Mouse (Mus musculus): ENCODE measurements around the gene Slc9a4.
A peak's percentile ranks its signal among the peaks of the same experiment; 100 is the strongest.
"Not testable (repeated sequence)": the region's sequence is repeated elsewhere in the genome, so short reads cannot be mapped to it uniquely, and the experiment has no call there.

Gene Slc9a4

DNA sequence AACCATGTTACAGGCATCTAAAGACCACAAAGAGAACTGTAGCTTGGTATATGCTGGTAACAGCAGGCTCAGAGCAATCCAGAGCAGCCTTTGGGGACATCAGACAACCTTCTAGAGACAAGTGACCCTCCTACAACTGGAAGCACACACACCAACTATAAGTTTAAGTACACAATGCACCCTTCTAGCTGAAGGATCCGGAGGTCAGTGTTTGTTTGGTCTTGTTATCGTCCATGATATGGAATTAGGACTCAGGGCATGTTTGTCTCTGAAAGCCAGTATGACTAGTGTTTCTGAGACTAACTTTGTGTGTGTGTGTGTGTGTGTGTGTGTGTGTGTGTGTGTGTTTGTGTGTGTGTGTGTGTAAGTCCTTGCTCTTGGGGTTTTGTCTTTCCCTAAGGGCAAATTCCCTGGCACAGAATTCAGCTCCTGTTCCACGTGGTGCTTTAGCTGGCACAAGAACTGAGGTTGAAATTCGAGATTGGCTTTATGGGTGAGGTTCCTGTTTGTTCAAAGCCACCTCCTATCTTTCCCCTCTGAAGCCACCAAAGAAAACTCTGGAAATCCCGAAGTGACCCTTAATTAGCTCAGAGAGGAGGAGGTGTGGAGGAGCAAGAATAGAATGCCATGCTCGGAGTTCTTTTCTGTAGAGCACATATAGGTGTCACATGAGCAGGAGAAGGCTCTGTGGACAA lies 71.1 kb downstream of the Slc9a4 start:
- no peak for DNase-seq

DNA sequence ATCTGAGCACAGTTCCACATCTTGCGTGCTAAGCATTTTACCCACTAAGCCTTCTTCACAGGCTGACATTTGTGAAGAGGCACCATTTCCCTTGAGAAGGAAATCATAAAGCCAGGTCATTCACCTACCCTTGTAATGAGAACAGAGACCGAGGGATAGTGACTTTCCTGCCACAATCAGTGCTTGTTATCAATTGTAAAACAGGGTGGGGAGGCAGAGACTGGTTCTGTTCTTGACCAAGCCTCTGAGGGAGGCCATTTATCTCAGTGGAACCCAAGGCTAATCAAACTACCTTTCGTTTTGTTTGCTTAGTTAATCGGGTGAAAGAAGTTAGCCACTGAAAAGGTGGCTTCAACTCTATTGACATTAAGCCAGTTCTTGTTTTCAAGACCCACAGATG lies 77.2 kb downstream of the Slc9a4 start:
- DNase-seq = no peak

DNA sequence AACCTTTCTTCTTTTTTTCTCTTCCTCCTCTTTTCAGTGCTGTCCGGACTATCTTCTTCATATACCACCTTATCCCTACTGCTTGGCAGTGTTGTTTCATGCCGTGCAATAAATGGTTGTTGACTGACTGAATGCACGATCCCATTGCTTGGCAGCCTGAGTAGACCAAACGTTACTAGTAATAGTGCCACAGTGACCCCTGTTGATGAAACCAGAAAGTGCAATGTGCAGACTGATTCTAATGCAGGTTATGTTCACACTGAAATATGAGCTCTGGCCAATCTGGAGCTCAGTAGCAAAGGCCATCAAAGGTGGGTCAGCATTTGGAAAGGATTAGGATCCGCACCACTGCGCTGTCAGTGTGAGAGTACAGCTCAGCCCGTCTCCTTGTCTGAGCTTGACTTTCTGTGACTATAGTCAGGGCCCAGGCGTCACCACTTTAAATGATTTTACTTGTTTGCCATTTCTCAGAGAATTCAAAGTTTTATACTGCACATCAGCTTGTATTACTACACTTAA lies 78.2 kb downstream of the Slc9a4 start:
- DNase-seq = peak; percentile 63 to 75

DNA sequence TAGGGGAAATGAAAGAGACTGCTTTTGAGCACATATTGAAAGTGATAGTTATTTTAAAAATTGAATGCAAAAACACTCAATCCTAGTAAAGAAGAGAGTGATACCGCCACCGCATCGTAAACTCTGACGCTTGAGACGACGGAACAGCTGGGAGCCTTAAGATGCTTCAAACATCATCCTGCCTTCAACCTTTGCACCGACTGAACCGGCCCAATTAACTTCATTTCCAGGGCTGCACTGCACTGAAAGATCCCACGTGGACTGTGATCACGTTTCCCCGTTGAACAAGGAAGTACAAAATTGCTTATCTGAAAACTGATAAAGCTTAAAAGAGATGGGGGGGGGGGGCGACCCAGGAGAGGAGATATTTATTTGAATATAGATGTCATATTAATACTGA lies 79.1 kb downstream of the Slc9a4 start:
- no peak for DNase-seq

DNA sequence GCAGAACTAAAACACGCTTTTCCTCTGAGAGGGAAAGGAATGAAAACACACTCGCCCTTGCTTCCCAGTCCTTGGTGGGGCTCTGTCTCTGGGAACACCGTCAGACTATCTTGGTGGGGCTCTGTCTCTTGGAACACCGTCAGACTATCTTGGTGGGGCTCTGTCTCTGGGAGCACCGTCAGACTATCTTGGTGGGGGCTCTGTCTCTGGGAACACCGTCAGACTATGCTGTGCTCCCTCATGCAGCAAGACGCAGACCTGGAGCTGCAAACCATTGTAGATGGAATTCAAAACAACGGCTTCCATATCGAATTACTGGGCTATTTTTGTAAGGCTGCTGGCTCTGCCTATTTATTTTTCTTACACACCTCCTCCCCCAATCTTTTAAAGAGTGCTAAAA lies 79.6 kb downstream of the Slc9a4 start:
- no peak for DNase-seq

DNA sequence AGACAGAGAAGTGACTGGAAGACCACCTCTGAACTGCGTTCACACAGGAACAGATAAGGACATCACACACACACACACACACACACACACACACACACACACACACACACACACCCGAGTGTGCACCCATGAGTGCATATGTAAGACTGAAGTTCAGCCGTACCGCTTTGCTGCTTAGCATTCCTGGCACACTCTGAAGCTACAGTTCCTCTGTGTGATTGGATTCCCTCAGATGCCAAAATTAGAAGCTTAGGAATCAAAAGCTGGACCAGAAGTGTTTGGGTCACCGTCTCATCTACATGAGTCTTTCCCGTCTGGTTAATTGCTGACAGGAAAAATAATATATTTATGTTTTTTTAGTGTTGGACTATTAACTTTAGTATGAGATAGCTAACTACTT lies 81.0 kb downstream of the Slc9a4 start:
- DNase-seq = no peak

DNA sequence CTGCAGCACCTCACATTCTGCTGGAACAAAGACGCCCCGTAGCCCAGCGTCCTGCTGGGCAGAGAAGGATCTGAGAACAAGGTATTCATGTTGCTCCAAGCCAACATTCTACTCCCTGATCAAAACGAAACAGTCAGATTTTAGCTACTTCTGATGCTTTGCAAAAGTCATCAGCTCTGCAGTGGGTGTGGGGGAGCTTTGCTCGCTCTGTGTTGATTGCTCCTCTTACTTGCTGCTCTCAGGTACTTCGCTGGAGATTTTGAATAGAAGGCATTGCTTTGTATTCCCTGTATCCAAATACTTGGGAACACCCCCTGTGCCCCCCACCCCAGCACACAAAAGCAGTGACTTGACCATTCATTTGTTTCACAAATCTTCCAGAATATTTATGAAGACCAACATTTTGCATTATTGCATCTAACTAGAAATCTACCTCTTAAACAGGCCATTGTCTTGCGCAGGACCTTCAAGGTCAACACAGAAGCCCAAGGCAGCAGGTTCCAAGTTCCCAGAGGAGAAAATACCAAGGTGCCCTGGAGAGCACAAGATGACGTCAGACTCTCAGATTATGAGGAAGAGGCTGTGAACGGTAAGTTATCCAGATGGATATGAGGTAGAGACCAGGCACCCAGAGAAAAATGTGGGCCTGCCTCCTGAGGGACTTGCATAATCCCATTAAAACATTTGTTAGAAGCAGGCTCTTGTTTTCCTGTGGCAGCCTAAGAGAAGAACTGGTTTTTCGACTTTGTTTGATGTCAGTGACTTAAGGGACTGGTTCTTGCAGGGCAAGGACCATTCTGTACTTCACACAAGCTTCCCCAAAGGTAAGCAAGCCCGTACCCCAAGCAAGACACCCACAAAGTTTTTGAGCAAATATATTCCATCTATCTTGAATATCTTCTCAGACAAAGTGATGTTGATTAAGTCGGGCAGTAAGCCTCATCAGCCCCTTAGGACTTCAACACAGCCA lies 85.8 kb downstream of the Slc9a4 start:
- DNase-seq = no peak

DNA sequence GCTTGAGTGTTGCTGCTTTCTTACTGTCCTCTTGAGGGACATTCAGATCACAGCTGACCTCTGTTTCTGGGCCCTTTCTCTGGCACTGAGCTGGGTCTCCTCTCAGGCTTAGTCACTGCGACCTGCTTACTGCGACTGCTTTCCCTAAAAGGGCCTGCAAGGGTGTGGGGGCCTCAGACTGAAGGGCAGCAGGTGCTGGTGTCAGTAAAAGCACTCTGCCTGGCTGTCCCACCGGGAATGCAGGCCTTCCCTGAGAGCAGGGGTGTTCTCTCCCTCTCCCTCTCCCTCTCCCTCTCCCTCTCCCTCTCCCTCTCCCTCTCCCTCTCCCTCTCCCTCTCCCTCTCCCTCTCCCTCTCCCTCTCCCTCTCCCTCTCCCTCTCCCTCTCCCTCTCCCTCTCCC lies 87.6 kb downstream of the Slc9a4 start:
- DNase-seq = not testable (repeated sequence)

DNA sequence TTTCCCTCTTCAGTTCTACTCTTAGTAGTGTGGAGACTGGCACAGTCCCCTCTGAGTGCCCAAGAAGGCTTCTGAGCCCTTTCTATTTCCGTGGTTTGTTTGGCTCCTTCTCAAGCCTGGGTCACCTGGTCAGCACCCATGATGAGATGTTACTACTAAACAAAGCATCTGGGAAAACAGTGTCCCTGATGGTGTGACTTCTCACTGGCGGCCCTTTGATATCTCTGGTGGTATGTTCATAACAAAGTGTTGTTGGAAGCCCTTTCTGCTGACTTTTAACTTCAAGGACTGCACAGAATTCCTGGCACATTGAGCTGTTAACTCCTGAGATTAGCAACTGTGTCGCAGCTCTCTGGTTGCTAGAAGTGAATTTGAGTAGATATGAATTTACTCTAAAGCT lies 90.1 kb downstream of the Slc9a4 start:
- DNase-seq = no peak

DNA sequence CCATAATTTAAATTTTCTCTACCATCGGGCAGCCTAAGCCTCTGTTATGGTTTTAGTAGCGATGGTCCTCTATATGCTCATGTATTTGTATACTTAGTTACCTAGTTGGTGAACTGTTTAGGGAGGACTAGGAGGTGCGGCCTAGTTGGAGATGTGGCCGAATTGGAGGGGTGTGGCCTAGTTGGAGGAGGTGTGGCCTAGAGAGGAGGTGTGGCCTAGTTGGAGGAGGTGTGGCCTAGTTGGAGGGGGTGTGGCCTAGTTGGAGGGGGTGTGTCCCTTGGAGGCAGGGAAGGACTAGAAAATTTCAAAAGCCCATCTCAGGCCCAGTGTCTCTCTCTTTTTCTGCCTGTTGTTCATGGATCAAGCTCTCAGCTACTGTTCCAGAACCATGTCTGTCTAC lies 91.6 kb downstream of the Slc9a4 start:
- no peak for DNase-seq

DNA sequence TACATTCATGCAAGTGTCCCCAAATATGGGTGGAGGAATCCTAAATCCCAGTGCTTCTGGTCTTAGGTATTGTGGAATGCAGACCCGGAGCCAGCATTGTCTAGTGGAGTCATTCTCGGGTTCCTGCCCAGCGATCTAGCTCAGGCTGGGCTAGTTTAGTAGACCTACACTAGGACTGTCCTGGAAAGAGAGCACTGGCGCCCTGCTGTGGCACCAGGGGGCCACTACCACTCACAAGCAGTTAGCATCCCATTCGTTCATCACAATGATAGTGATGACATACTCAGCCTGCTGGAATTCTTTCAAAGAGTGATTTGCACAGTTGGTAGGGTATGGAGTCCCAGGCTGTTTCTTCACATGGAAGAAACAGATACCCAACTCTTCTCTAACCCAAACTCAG lies 97.4 kb downstream of the Slc9a4 start:
- DNase-seq = no peak

Measured in cerebellum, postnatal 10 days (tissue).